Mouse (Mus musculus) ES-E14 (cell line): ENCODE measurements around the gene Zfp747. TPM values are rescaled to one million over a fixed set of nuclear protein-coding genes. Genes with fewer than 3 reads are reported as not detected.
"Not testable (repeated sequence)": the region's sequence is repeated elsewhere in the genome, so short reads cannot be mapped to it uniquely, and the experiment has no call there.

Experiments
- DNase-seq: peaks from one replicate; pipeline ENCODE4 v3.0.0-alpha.2; 2013; ENCODE audit warnings: low read depth, low spot score
- H3K27ac ChIP-seq: 2 replicates; pipeline ENCODE4 v1.5.1; 2012; ENCODE audit warnings: low read depth, mild to moderate bottlenecking, low read length, moderate library complexity, mixed read lengths; ENCODE audit not compliant: poor library complexity, insufficient read depth, severe bottlenecking
- H3K36me3 ChIP-seq: 2 replicates; pipeline ENCODE4 v1.6.1; 2012; ENCODE audit warnings: mild to moderate bottlenecking, low read length, moderate library complexity, mixed read lengths; ENCODE audit not compliant: control insufficient read depth, poor library complexity, insufficient read depth, severe bottlenecking
- H3K4me1 ChIP-seq, 2 experiments: fragments of 150-350 bp in 1 of 2; sonication (generic) in 1 of 2; 2 replicates each; pipeline ENCODE4 v1.6.1; 2012; ENCODE audit warnings: low read length in 2 of 2, mild to moderate bottlenecking in 1 of 2, mixed read lengths in 1 of 2; ENCODE audit not compliant: control insufficient read depth in 2 of 2, insufficient read depth in 2 of 2, poor library complexity in 1 of 2
- H3K4me3 ChIP-seq, 2 experiments: fragments of 150-350 bp in 1 of 2; sonication (generic) in 1 of 2; 2 replicates each; pipeline ENCODE4 v1.5.1; 2012; ENCODE audit warnings: low read length in 2 of 2, low read depth in 1 of 2, mild to moderate bottlenecking in 1 of 2, mixed read lengths in 1 of 2; ENCODE audit not compliant: insufficient read depth in 1 of 2, poor library complexity in 1 of 2, severe bottlenecking in 1 of 2
- H3K9ac ChIP-seq: 2 replicates; pipeline ENCODE4 v1.6.1; 2012; ENCODE audit warnings: low read depth, mild to moderate bottlenecking, low read length, mixed read lengths; ENCODE audit not compliant: poor library complexity, insufficient read depth, severe bottlenecking
- H3K9me3 ChIP-seq: fragments of 150-350 bp; sonication (generic); 2 replicates; pipeline ENCODE4 v1.6.1; 2012; ENCODE audit warnings: low read depth, mild to moderate bottlenecking, low read length; ENCODE audit not compliant: control insufficient read depth, insufficient read depth
- CHD2 ChIP-seq: IDR thresholded peaks from 2 replicates; pipeline ENCODE4 v1.6.1; 2014; ENCODE audit warnings: mild to moderate bottlenecking, low read depth, low read length, inconsistent platforms
- HCFC1 ChIP-seq: IDR thresholded peaks from 2 replicates; pipeline ENCODE4 v1.6.1; 2012; ENCODE audit warnings: low read length, inconsistent platforms, borderline replicate concordance; ENCODE audit not compliant: insufficient read depth
- MAFK ChIP-seq: IDR thresholded peaks from 2 replicates; pipeline ENCODE4 v1.6.1; 2014; ENCODE audit warnings: mild to moderate bottlenecking, low read depth, low read length, inconsistent platforms; ENCODE audit not compliant: insufficient read depth
- ZC3H11A ChIP-seq: IDR thresholded peaks from 2 replicates; pipeline ENCODE4 v1.6.1; 2012; ENCODE audit warnings: low read depth, mild to moderate bottlenecking, inconsistent platforms, low read length, borderline replicate concordance
- ZNF384 ChIP-seq: IDR thresholded peaks from 2 replicates; pipeline ENCODE4 v1.6.1; 2012; ENCODE audit warnings: low read depth, low read length, inconsistent platforms
- in situ Hi-C, 2 experiments: fragments of 600-800 bp; cut with MboI; formaldehyde crosslinking; loops; one replicate each; pipeline ENCODE4 v1.15.1; 2025; ENCODE audit warnings: low sequenced_read_pairs in 2 of 2, inconsistent platforms in 1 of 2; ENCODE audit not compliant: unreplicated experiment in 2 of 2
- total RNA-seq: library from RNA; depleted of rRNA; stranded (reverse); fragments of 300-350 nt; gene quantifications from 2 replicates; pipeline ENCODE4 v1.2.3, GENCODE M21; 2012

The Zfp747 gene
- total RNA-seq, 1 experiment, result 8.7 TPM

DNA sequence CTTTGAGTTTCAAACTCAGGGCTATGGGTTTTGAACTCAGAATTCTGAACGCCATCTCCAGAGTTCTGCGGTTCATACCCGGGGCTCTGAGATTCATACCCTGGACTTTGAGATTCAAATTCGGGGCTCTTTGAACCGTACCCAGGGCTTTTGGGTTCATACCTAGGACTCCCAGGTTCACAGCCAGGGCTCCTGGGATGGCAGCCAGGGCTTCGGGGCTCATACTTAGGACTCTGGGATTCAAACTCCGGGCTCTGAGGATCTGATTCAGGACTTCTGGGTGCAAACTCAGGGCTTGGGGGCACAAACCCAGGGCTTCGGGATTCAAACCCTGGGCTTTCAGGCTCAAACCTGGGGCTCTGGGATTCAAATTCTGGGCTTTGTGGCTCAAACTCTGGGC is 31.5 kb downstream of the Zfp747 start:
- TF ChIP-seq MAFK (no peak), ZC3H11A (no peak), ZNF384 (no peak), CHD2 (no peak), HCFC1 (no peak)
- in situ Hi-C loops, result no loop called here
- peak overlapping the region in 1 of 2 experiments; percentile 100; a peak in 1 of 4 replicates for H3K4me3 ChIP-seq

DNA sequence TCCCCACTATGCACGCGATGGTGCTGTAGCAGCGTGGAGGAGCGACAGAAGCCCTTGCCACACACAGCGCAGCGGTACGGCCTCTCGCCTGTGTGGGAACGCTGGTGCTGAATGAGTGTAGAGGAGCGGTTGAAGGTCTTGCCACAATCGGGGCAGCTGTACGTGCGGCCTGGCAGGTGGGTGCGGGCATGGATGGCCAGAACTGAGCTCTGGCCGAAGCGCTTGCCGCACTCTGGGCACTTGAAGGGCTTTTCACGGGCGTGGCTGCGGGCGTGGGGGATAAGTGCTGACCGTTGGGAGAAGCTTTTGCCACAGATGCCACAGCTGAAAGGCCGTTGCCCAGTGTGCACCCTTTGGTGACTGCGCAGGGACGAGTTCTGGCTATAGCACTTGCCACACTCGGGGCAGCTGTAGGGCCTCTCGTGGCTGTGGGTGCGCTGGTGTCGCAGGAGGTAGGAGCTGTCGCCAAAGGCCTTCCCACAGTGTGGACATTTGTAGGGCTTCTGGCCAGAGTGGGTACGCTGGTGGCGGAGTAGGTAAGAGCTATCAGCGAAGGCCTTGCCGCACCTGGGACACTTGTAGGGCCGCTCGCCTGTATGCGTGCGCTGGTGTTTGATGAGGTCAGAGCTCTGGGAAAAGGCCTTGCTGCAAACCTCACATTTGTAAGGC is 32.4 kb downstream of the Zfp747 start:
- peaks cover 1 to 5% of the 10 kb centered on the region in 2 experiments; a peak in 2 of 4 replicates for H3K4me1 ChIP-seq
- TF ChIP-seq ZC3H11A (no peak), HCFC1 (no peak), MAFK (no peak)
- peak overlapping the region; percentile 25 to 47; a peak in 2 of 4 replicates for H3K4me3 ChIP-seq
- 0 out of 2 replicates have a peak overlapping the region, but pooled peaks have one; percentile 21 for H3K9ac ChIP-seq
- DNase-seq, result no peak
- in situ Hi-C loops, result no loop called here
- H3K36me3 ChIP-seq, result no peaks in the 10 kb centered on the region
- no peak overlapping the region for H3K27ac ChIP-seq
- no peaks in the 10 kb centered on the region for H3K9me3 ChIP-seq

More for the DNA sequence above, 31.5 kb downstream of the Zfp747 start:
- Histone ChIP-seq H3K9ac (no peak overlapping the region), H3K27ac (no peak overlapping the region), H3K36me3 (no peaks in the 10 kb centered on the region), H3K4me1 (peaks cover 1 to 5% of the 10 kb centered on the region in 2 experiments; a peak in 2 of 4 replicates), H3K9me3 (no peaks in the 10 kb centered on the region)
- no peak for DNase-seq

DNA sequence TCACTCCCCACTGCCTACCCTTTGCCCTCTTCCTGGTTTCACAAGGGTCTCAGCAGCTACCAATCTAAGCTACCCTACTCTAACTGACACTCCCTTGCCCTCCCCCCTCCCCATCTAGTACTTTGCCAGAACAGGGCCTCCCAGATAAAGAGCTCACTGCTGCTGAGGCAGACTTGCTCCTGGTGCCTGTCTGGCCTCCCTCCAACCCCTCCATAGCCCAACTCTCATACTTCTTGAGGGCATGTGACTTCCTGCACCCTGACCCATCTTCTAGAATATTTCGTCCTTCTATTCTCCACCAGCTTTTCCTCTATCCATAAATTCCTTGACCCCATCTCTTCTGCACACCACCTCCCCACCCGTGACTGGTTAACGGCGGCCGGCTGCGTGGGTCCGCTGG is 33.0 kb downstream of the Zfp747 start:
- Histone ChIP-seq H3K27ac (no peak overlapping the region), H3K9ac (0 out of 2 replicates have a peak overlapping the region, but pooled peaks have one; percentile 21), H3K4me1 (peaks cover 1 to 5% of the 10 kb centered on the region in 2 experiments; a peak in 2 of 4 replicates), H3K36me3 (no peaks in the 10 kb centered on the region), H3K9me3 (no peaks in the 10 kb centered on the region), H3K4me3 (peak overlapping the region; percentile 25 to 47; a peak in 2 of 4 replicates)
- no peak for DNase-seq
- in situ Hi-C loops, result no loop called here
- TF ChIP-seq CHD2 (no peak), MAFK (no peak)

DNA sequence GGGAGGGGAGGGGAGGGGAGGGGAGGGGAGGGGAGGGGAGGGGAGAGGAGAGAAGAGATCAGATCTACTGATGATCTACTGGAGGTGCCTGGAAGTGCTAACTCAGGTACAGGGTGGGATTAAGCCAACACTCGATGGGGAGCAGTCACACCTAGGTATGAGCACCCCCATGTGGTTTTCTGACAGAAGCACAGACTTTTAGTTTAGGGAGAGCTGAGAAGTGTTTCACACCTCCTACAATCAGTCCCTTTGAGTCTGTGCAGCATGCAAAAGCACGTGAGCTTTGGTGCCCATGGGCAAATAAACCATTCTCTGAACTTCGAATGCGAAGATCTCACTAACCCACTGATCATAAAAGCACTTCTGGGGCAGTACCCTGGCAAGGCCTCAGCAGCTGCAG is 33.5 kb downstream of the Zfp747 start:
- Histone ChIP-seq H3K4me1 (peaks cover 1 to 5% of the 10 kb centered on the region in 2 experiments; a peak in 2 of 4 replicates), H3K9me3 (no peaks in the 10 kb centered on the region), H3K9ac (no peak overlapping the region), H3K27ac (no peak overlapping the region), H3K36me3 (no peaks in the 10 kb centered on the region), H3K4me3 (no peak overlapping the region)
- no peak for TF ChIP-seq ZC3H11A
- TF ChIP-seq HCFC1, result no peak
- no peak for TF ChIP-seq MAFK
- no peak for TF ChIP-seq CHD2
- no peak for TF ChIP-seq ZNF384
- in situ Hi-C loops, result no loop called here
- no peak for DNase-seq

DNA sequence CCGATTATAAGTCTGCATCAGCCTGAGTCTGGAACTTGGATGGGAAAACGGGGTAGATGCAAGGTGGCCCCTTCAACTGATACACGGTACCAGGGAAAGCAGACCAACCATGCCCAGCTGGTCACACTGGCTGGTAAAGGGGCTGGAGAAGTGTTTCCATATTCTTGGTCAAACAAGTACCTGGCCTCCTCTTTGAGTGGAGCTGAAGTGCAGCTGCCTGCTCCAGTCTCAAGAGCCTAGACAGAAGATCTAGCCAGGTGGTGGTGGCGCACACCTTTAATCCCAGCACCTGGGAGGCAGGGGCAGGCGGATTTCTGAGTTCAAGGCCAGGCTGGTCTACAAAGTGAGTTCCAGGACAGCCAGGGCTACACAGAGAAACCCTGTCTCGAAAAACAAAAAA is 34.0 kb downstream of the Zfp747 start:
- H3K27ac ChIP-seq, H3K9me3 ChIP-seq, H3K4me1 ChIP-seq, DNase-seq, H3K36me3 ChIP-seq, H3K9ac ChIP-seq, in situ Hi-C loops, H3K4me3 ChIP-seq: not testable (repeated sequence)
